Mouse (Mus musculus) stomach, postnatal 0 days (tissue): ENCODE results near the gene Qsox1. TPM values are rescaled to one million over a fixed set of nuclear protein-coding genes. Genes with fewer than 3 reads are reported as not detected.

Experiments
- ATAC-seq: fragments of 200-750 bp; cut with Nextera tagmentation; 2 replicates; pipeline ENCODE4 v1.8.0; 2017; ENCODE audit not compliant: low FRiP score, low TSS enrichment
- DNase-seq: peaks from one replicate; pipeline ENCODE4 v3.0.0-alpha.2; 2016; ENCODE audit warnings: low spot score
- H3K27ac ChIP-seq: fragments of 300-500 bp; sonication (generic); replicated peaks from 2 replicates; pipeline ENCODE4 v1.5.1; 2014; ENCODE audit warnings: mild to moderate bottlenecking, control low read depth
- H3K27me3 ChIP-seq: fragments of 300-500 bp; sonication (generic); 2 replicates; pipeline ENCODE4 v1.6.1; 2014; ENCODE audit warnings: low read length; ENCODE audit not compliant: control insufficient read depth, insufficient read depth
- H3K36me3 ChIP-seq: fragments of 300-500 bp; sonication (generic); 2 replicates; pipeline ENCODE4 v1.6.1; 2014; ENCODE audit warnings: low read length, mixed read lengths; ENCODE audit not compliant: control insufficient read depth, insufficient read depth
- H3K4me1 ChIP-seq: fragments of 300-500 bp; sonication (generic); replicated peaks from 2 replicates; pipeline ENCODE4 v1.6.1; 2014; ENCODE audit warnings: antibody characterized with exemption; ENCODE audit not compliant: control insufficient read depth, insufficient read depth
- H3K4me2 ChIP-seq: fragments of 300-500 bp; sonication (generic); replicated peaks from 2 replicates; pipeline ENCODE4 v1.6.1; 2014; ENCODE audit warnings: low read depth, mild to moderate bottlenecking, control low read depth, moderate library complexity
- H3K4me3 ChIP-seq: fragments of 300-500 bp; sonication (generic); 2 replicates; pipeline ENCODE4 v1.5.1; 2014; ENCODE audit warnings: low read depth, low read length, control low read depth
- H3K9ac ChIP-seq: fragments of 300-500 bp; sonication (generic); 2 replicates; pipeline ENCODE4 v1.6.1; 2014; ENCODE audit warnings: mild to moderate bottlenecking, low read length, control low read depth, mixed read lengths
- H3K9me3 ChIP-seq: fragments of 300-500 bp; sonication (generic); 2 replicates; pipeline ENCODE4 v1.6.1; 2016; ENCODE audit warnings: low read length; ENCODE audit not compliant: control insufficient read depth
- CTCF ChIP-seq: IDR thresholded peaks from 2 replicates; pipeline ENCODE4 v1.5.1; 2016; ENCODE audit warnings: antibody characterized with exemption, low read depth, mild to moderate bottlenecking, moderate library complexity
- EP300 ChIP-seq: optimal IDR thresholded peaks from 2 replicates; pipeline ENCODE3; 2016; ENCODE audit warnings: antibody characterized with exemption
- WGBS: fragments of 180-500 bp; shearing (Covaris S2); extraction: QIAGEN DNeasy Blood & Tissue Kit; methylation state at CpG from one replicate; pipeline ENCODE4 v1.1.7; 2014; 5-methylcytosine and 5-hydroxymethylcytosine counted together
- polyA plus RNA-seq: library from polyadenylated mRNA; unstranded; fragments of >200 nt; fragmentation: Nextera tagmentation; extraction: Ambion mirVana; gene quantifications from 2 replicates; pipeline ENCODE4 v1.2.1, GENCODE M21; 2015

Gene Qsox1
- polyA plus RNA-seq, 1 experiment from 2014 or later: 95.7 TPM

- TF ChIP-seq EP300 (no peak), CTCF (no peak)
- H3K27me3 ChIP-seq: peaks cover 8% of the 10 kb centered on the region; the same call in 1 of the 2 replicates
- no peaks in the 10 kb centered on the region for H3K36me3 ChIP-seq
- H3K9me3 ChIP-seq: no peaks in the 10 kb centered on the region
- ATAC-seq: no peak
- H3K4me2 ChIP-seq: no peak overlapping the region
- WGBS: 32% methylated on average over 10 of the region's 10 CpGs
- no peak for DNase-seq
- no peak overlapping the region for H3K4me3 ChIP-seq
- H3K4me1 ChIP-seq: no peaks in the 10 kb centered on the region
- H3K9ac ChIP-seq: no peak overlapping the region
- H3K27ac ChIP-seq: no peak overlapping the region
Measured at GRCm38 (mm10) chr1:155727830-155728229, 84.9 kb downstream of the Qsox1 start.

Other genes starting within 250 kb of the Qsox1 start
- 0.04 and 0.10 TPM in 2 replicates for gene Lhx4, start 61.2 kb downstream of the Qsox1 start, polyA plus RNA-seq
- 7.1 and 9.0 TPM in 2 replicates for gene Cep350, start 160.4 kb upstream of the Qsox1 start, polyA plus RNA-seq
- 67.0 and 69.8 TPM in 2 replicates for gene Tor1aip2, start 222.5 kb upstream of the Qsox1 start, polyA plus RNA-seq
- 35.4 and 38.6 TPM in 2 replicates for gene Tor1aip1, start 223.6 kb upstream of the Qsox1 start, polyA plus RNA-seq